Mouse (Mus musculus): ENCODE measurements at regions not wholly inside any gene's neighbourhood (a gene's known extent, or its start where the extent isn't known, plus 50 kb on each side); places are given as distances from the start of the nearest gene placed in this dataset.

DNA sequence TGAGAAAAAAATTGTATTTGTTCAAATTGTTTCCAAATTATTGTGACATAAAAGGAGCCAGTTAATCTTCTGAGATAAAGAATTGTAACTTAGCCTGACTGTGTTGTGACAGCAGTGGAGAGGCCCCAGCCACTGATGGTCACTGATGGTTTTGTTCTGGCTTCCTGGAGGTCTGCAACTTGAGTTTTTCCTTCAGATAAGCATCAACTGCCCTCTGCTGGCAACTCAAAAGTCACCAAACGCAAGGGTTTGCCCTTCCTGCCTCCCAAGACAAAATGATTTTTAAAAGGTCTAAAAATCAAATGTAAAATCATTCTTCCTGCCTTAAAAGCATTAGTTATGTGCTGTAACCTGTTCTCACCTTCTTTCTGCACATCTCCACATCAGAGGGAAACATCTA, 382.6 kb downstream of the 9430069I07Rik start:
- TF ChIP-seq MAX (IDR thresholded peaks at IDR 0.05) (no peak), CTCF (IDR thresholded peaks at IDR 0.05; ENCODE audit: control insufficient read depth, insufficient read depth, insufficient read length) (peak; percentile 21), CEBPB (IDR thresholded peaks at IDR 0.05; ENCODE audit: low read depth) (no peak)
